In the genomic region with DNA sequence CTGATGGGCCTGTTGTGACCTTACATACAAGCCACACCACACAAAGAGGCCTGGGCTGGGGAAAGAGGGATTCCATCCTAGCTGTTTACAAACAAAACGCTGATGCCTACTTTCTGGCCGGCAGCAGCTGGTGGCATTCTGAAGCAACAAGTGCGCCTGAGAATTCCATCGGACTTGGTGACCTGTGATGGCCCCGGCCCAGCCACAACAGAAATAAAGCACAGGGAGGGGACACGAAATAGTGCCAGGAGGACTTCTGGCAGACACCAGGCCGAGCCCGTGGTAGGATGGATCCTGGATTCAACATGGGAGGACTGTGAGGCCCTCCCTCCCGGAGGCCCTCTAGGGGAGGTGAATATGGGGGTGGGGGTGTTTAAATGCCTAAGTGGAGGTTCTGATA, we compare ENCODE assay signal across 9 mouse cellular contexts. TPM values are rescaled to one million over a fixed set of nuclear protein-coding genes. Genes with fewer than 3 reads are reported as not detected.
A peak's percentile ranks its signal among the peaks of the same experiment; 100 is the strongest.
DNase-seq lines count a peak whose midpoint lies in the region; ATAC-seq and TF ChIP-seq lines count a peak whose summit lies in the region.
"Had no signal": no experiment of that assay in that cellular context is flagged by ENCODE, and none has a peak within 500 bp of the region (broad histone marks: within the 10 kb centered on the region; RNA-seq: fewer than 3 reads in every experiment).

No protein-coding gene starts in this region.

- H3K4me1 ChIP-seq in embryonic facial prominence, embryonic 12.5 days: peaks cover 36% of the 10 kb centered on the region
- peaks cover 4% of the 10 kb centered on the region for H3K4me1 ChIP-seq in hindbrain, postnatal 0 days (ENCODE audit: insufficient read depth, low read length)
- H3K4me1 ChIP-seq in midbrain, embryonic 10.5 days: peaks cover 48% of the 10 kb centered on the region
- no peaks in the 10 kb centered on the region for H3K4me1 ChIP-seq in cerebellum, adult 2 months (ENCODE audit: control insufficient read depth, insufficient read depth, low read length)

- intact Hi-C loops in gastrocnemius, adult 2 months (cut with DNase I): loop anchor here (1.0 kb wide), 1 partner anchor 18 kb away; no protein-coding TSS in a partner anchor

- no peaks in the 10 kb centered on the region for H3K9me3 ChIP-seq in embryonic facial prominence, embryonic 12.5 days
- H3K9me3 ChIP-seq in hindbrain, postnatal 0 days (ENCODE audit: low read length): no peaks in the 10 kb centered on the region
- H3K9me3 ChIP-seq in midbrain, embryonic 10.5 days (replicated peaks): no peaks in the 10 kb centered on the region

- DNase-seq in gastrocnemius, adult 2 months: peak; percentile 88
- DNase-seq in hindbrain, postnatal 0 days (ENCODE audit: low spot score): no peak
- DNase-seq in midbrain, embryonic 10.5 days (ENCODE audit: low spot score): no peak
- no peak for DNase-seq in ovary, adult 18-20 months (ENCODE audit: low spot score)
- DNase-seq in cerebellum, adult 2 months: no peak
- DNase-seq in cerebellum, postnatal 4 days (ENCODE audit: low spot score in 2 of 2): no peak

- peak overlapping the region; percentile 66; the same call in 1 of the 2 replicates for H3K27ac ChIP-seq in embryonic facial prominence, embryonic 12.5 days
- peak overlapping the region; percentile 99 for H3K27ac ChIP-seq in gastrocnemius, adult 2 months
- peak overlapping the region; percentile 50 for H3K27ac ChIP-seq in hindbrain, postnatal 0 days
- peak overlapping the region; percentile 66 for H3K27ac ChIP-seq in midbrain, embryonic 10.5 days (replicated peaks)
- H3K27ac ChIP-seq in cerebellum, adult 2 months (ENCODE audit: insufficient read depth, low read length): no peak overlapping the region
- H3K27ac ChIP-seq: liver, embryonic 14.5 days had no signal

- no peaks in the 10 kb centered on the region for H3K27me3 ChIP-seq in embryonic facial prominence, embryonic 12.5 days
- H3K27me3 ChIP-seq in hindbrain, postnatal 0 days (ENCODE audit: insufficient read depth, low read length): no peaks in the 10 kb centered on the region
- H3K27me3 ChIP-seq in midbrain, embryonic 10.5 days (ENCODE audit: low read depth, poor library complexity, severe bottlenecking): no peaks in the 10 kb centered on the region
- H3K27me3 ChIP-seq in cerebellum, adult 2 months (ENCODE audit: control insufficient read depth, insufficient read depth, low read length): no peaks in the 10 kb centered on the region

- no peak for TF ChIP-seq CTCF in gastrocnemius, adult 2 months (IDR thresholded peaks at IDR 0.05)
- no peak for TF ChIP-seq CTCF in hindbrain, postnatal 0 days (IDR thresholded peaks at IDR 0.05; ENCODE audit: low read depth)
- TF ChIP-seq CTCF in cerebellum, adult 2 months (IDR thresholded peaks at IDR 0.05; ENCODE audit: borderline replicate concordance, insufficient read depth, low read depth, low read length): no peak

- ATAC-seq in embryonic facial prominence, embryonic 12.5 days (ENCODE audit: insufficient number of reproducible peaks, insufficient read depth, low FRiP score, low TSS enrichment): no peak
- no peak for ATAC-seq in hindbrain, postnatal 0 days
- ATAC-seq in cerebellum, adult (ENCODE audit: insufficient number of reproducible peaks, low FRiP score, low TSS enrichment): no peak

- H3K4me3 ChIP-seq in embryonic facial prominence, embryonic 12.5 days: peak overlapping the region; percentile 81
- H3K4me3 ChIP-seq in gastrocnemius, adult 2 months: peak overlapping the region; percentile 92
- 0 out of 2 replicates have a peak overlapping the region, but pooled peaks have one; percentile 2 for H3K4me3 ChIP-seq in hindbrain, postnatal 0 days (ENCODE audit: low read length)
- peak overlapping the region; percentile 90 for H3K4me3 ChIP-seq in midbrain, embryonic 10.5 days
- no peak overlapping the region for H3K4me3 ChIP-seq in cerebellum, adult 2 months (replicated peaks; ENCODE audit: insufficient read depth, low read depth, low read length)

- peak overlapping the region; percentile 79; the same call in 1 of the 2 replicates for H3K9ac ChIP-seq in embryonic facial prominence, embryonic 12.5 days
- H3K9ac ChIP-seq in hindbrain, postnatal 0 days (replicated peaks; ENCODE audit: low read length): 0 out of 2 replicates have a peak overlapping the region, but pooled peaks have one; percentile 3
- H3K9ac ChIP-seq: liver, embryonic 14.5 days had no signal

- peak overlapping the region; percentile 77 for H3K4me2 ChIP-seq in embryonic facial prominence, embryonic 12.5 days (replicated peaks)
- peak overlapping the region; percentile 70 for H3K4me2 ChIP-seq in hindbrain, postnatal 0 days (ENCODE audit: low read depth, low read length)

- WGBS in embryonic facial prominence, embryonic 12.5 days: 41% methylated on average over 9 of the region's 9 CpGs
- 29% methylated on average over 9 of the region's 9 CpGs for WGBS in hindbrain, postnatal 0 days
- 63% methylated on average over 9 of the region's 9 CpGs for WGBS in midbrain, embryonic 10.5 days
- whole genome bisulfite sequencing in cerebellum, adult 2 months: 33% methylated on average over 9 of the region's 9 CpGs

- TF ChIP-seq POLR2A in cerebellum, adult 2 months (IDR thresholded peaks at IDR 0.05; ENCODE audit: borderline replicate concordance, insufficient read depth, low read length): no peak

- H3K36me3 ChIP-seq in embryonic facial prominence, embryonic 12.5 days: peaks cover 18% of the 10 kb centered on the region
- no peaks in the 10 kb centered on the region for H3K36me3 ChIP-seq in hindbrain, postnatal 0 days (ENCODE audit: insufficient read depth, low read length)
- H3K36me3 ChIP-seq in midbrain, embryonic 10.5 days: peaks cover 31% of the 10 kb centered on the region

RNA-seq across cellular contexts. Expression of a gene that starts 2.4 kb away (rescaled TPM):
- 29.2 and 29.6 TPM in 2 replicates for polyA plus RNA-seq in embryonic facial prominence, embryonic 12.5 days (2016; fragmentation: Nextera tagmentation; extraction: Ambion mirVana)
- 100 to 1,000 TPM; 243 to 286 TPM for total RNA-seq in gastrocnemius, adult 2 months (2021)
- 10.4 and 12.4 TPM in 2 replicates for total RNA-seq in hindbrain, postnatal 0 days (2014; rRNA removed)
- 13.3 and 13.5 TPM in 2 replicates for polyA plus RNA-seq in hindbrain, postnatal 0 days (2015; fragmentation: Nextera tagmentation; extraction: Ambion mirVana)
- 20.2 and 22.7 TPM in 2 replicates for polyA plus RNA-seq in midbrain, embryonic 10.5 days (2016; fragmentation: Nextera tagmentation; extraction: Ambion mirVana)
- polyA plus RNA-seq in cerebellum, adult 2 months (2012; rRNA removed): 20.2 and 22.7 TPM in 2 replicates

RNA-seq across cellular contexts. Expression of a gene that starts 11.7 kb away (rescaled TPM):
- polyA plus RNA-seq in embryonic facial prominence, embryonic 12.5 days (2016; fragmentation: Nextera tagmentation; extraction: Ambion mirVana): 453 and 479 TPM in 2 replicates
- total RNA-seq in gastrocnemius, adult 2 months (2021): 100 to 1,000 TPM; 144 to 170 TPM
- total RNA-seq in hindbrain, postnatal 0 days (2014; rRNA removed): 206 and 219 TPM in 2 replicates
- 329 and 332 TPM in 2 replicates for polyA plus RNA-seq in hindbrain, postnatal 0 days (2015; fragmentation: Nextera tagmentation; extraction: Ambion mirVana)
- 466 and 495 TPM in 2 replicates for polyA plus RNA-seq in midbrain, embryonic 10.5 days (2016; fragmentation: Nextera tagmentation; extraction: Ambion mirVana)
- 120 and 124 TPM in 2 replicates for polyA plus RNA-seq in cerebellum, adult 2 months (2012; rRNA removed)

RNA-seq across cellular contexts. Expression of a gene that starts 23.9 kb away (rescaled TPM):
- polyA plus RNA-seq in embryonic facial prominence, embryonic 12.5 days (2016; fragmentation: Nextera tagmentation; extraction: Ambion mirVana): 17.4 and 18.3 TPM in 2 replicates
- 1 to 10 TPM; 4.5 to 4.8 TPM for total RNA-seq in gastrocnemius, adult 2 months (2021)
- 14.7 and 15.5 TPM in 2 replicates for total RNA-seq in hindbrain, postnatal 0 days (2014; rRNA removed)
- 22.1 and 22.9 TPM in 2 replicates for polyA plus RNA-seq in hindbrain, postnatal 0 days (2015; fragmentation: Nextera tagmentation; extraction: Ambion mirVana)
- 18.4 and 19.1 TPM in 2 replicates for polyA plus RNA-seq in midbrain, embryonic 10.5 days (2016; fragmentation: Nextera tagmentation; extraction: Ambion mirVana)
- 37.9 and 41.6 TPM in 2 replicates for polyA plus RNA-seq in cerebellum, adult 2 months (2012; rRNA removed)

RNA-seq across cellular contexts. Expression of a gene that starts 45.9 kb away (rescaled TPM):
- 26.5 and 27.2 TPM in 2 replicates for polyA plus RNA-seq in embryonic facial prominence, embryonic 12.5 days (2016; fragmentation: Nextera tagmentation; extraction: Ambion mirVana)
- 10 to 100 TPM; 27.7 to 33.1 TPM for total RNA-seq in gastrocnemius, adult 2 months (2021)
- 4.0 and 17.2 TPM in 2 replicates for total RNA-seq in hindbrain, postnatal 0 days (2014; rRNA removed)
- 13.9 and 17.3 TPM in 2 replicates for polyA plus RNA-seq in hindbrain, postnatal 0 days (2015; fragmentation: Nextera tagmentation; extraction: Ambion mirVana)
- polyA plus RNA-seq in midbrain, embryonic 10.5 days (2016; fragmentation: Nextera tagmentation; extraction: Ambion mirVana): 35.1 and 35.5 TPM in 2 replicates
- polyA plus RNA-seq in cerebellum, adult 2 months (2012; rRNA removed): 12.3 and 13.1 TPM in 2 replicates

RNA-seq across cellular contexts. Expression of a gene that starts 50.1 kb away (rescaled TPM):
- polyA plus RNA-seq in embryonic facial prominence, embryonic 12.5 days (2016; fragmentation: Nextera tagmentation; extraction: Ambion mirVana): 71.6 and 72.6 TPM in 2 replicates
- 10 to 100 TPM; 36.7 to 38.5 TPM for total RNA-seq in gastrocnemius, adult 2 months (2021)
- 29.0 and 31.7 TPM in 2 replicates for total RNA-seq in hindbrain, postnatal 0 days (2014; rRNA removed)
- 56.8 and 57.5 TPM in 2 replicates for polyA plus RNA-seq in hindbrain, postnatal 0 days (2015; fragmentation: Nextera tagmentation; extraction: Ambion mirVana)
- 86.7 and 86.9 TPM in 2 replicates for polyA plus RNA-seq in midbrain, embryonic 10.5 days (2016; fragmentation: Nextera tagmentation; extraction: Ambion mirVana)
- 36.7 and 38.4 TPM in 2 replicates for polyA plus RNA-seq in cerebellum, adult 2 months (2012; rRNA removed)
